Mouse (Mus musculus) layer of hippocampus, postnatal 14 days (tissue): ENCODE data around the gene Myo16. TPM values are rescaled to one million over a fixed set of nuclear protein-coding genes. Genes with fewer than 3 reads are reported as not detected.

ENCODE experiments used
- DNase-seq, 2 experiments: peaks; one replicate each; pipeline ENCODE4 v3.0.0; 2021 to 2022; ENCODE audit warnings: low spot score in 2 of 2, mixed read lengths in 1 of 2
- total RNA-seq, 2 experiments: library from RNA; stranded (reverse); gene quantifications; 2 replicates each; pipeline ENCODE4 v1.2.3; 2021

The Myo16 gene
- total RNA-seq, 2 experiments from 2014 or later = 50.5 to 51.3 TPM

DNA sequence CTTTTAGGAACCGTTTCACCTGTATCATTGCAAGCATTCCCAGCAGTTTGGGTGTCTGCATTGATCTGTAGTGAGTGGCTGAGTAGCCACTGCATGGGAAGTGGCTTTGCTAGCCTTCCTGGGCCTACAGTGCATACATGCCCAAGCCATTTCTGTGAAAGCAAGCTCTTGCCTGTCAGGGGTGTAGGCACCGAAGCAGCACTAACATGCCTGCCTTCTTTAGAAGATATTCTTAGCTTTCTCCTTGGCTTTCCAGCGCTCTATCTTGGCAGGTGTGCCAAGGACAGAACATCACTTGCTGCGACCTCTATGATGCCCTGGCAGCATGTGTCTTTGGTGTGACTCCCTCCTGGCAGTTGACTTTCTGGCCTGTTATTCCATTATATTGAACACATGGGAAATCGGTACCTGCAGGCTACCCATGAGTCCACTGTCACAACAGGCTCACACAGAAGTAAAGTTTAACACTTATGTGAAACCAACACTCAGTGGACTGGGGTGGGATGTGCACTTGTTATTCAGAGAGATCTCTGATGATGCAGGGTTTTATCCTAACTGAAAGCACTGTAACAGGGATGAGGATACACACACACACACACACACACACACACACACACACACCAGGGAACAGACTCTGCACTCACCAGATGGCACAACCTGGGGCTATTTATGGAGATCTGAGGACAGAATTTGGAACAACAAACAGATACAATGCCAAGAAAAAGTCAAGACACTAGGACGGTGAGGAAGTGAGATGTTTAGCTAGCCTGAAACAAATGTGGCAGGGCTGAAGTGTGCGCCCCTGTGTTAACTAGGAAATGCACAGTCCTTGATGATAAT is 21.4 kb downstream of the Myo16 start:
- DNase-seq = no peak

DNA sequence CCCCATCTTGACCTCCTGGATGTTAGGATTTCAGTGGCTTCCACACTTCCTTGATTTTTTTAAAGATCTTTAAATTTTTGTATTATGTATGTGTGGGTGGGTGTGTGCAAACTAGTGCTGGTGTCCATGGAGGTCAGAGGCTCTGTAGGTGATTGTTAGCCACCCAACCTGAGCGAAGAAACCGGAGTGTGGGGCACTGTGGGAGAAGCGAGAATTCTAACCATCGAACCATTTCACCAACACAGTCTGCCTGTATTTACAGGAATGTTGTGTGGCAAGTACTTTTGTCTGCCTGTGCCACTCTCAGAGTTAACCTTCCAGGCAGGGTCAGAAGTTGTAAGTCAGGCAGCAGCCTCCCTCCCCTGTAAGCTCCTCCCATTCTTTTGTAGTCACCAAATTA is 22.3 kb downstream of the Myo16 start:
- DNase-seq = no peak

- no peak for DNase-seq
These were observed 23.4 kb downstream of the Myo16 start for GRCm38 (mm10) chr8:10177131-10177530.

DNA sequence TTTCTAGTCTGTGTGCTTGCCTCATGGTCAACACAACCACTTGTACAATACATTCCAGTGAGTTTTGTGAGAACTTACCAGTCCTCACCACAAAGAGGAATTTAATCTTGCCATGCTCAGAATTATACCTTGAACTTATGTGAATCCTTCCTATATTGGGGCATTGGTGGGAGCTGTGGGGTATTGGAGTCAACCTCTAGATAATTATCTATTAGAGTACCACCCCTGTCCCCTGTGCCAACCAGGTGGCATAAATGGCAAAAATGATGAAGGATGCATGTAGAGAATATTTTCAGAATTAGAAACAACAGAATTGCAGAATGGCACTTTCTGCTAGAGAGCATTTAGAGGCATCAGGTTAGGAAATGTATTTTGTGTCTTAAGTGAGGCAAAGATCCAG is 25.3 kb downstream of the Myo16 start:
- DNase-seq = no peak

GRCm38 (mm10) chr8:10190607-10191006 is 36.9 kb downstream of the Myo16 start:
- DNase-seq = no peak

- peak; percentile 47 to 74 for DNase-seq
These were observed 44.5 kb downstream of the Myo16 start for GRCm38 (mm10) chr8:10198164-10198563.

- peak in 1 of 2 experiments; percentile 34 for DNase-seq
These were observed 45.6 kb downstream of the Myo16 start for GRCm38 (mm10) chr8:10199301-10199700.

DNA sequence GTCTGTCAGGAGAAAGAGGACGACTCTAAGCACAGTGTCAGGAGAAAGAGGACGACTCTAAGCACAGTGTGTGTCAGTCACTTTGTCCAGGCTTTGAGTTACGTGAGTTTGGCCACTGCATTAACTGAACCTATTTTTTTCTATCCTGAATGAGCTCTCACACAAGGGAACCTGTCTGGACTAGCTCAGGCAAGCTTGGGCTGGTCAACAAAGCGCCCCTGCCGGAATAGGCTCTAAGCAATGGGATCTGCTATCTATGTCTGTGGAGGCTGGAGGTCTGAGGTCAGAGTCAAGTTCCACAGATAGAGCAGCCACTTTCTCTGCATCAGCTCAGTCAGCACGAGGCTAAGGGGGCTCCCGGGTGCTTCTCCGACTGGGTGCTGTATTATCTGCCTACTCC is 46.3 kb downstream of the Myo16 start:
- no peak for DNase-seq

GRCm38 (mm10) chr8:10215023-10215422 is 61.3 kb downstream of the Myo16 start:
- DNase-seq = no peak

DNA sequence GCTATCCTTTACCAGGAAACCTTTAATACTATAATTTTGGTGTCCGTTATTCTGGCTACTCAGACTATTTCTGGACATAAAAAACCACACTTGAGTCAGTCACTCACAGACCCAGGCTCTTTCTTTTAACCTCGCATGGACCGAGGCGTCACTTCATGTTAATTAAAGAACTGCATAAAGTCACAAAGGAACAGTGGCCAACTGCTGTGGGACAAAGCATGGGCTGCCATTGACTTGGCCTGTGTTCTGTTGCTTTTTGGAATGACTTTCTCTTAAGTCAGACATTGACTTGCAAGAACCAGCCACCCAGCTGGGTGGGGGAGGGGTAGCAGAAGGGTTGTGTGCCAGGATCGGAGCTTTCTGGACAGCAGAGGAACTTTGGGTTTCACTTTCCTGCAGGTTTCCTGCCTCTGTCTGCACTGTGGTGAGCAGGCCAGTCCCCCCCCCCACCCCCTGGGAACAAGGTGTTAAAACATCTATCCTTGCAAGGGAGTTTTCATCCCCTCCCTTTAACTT is 66.1 kb downstream of the Myo16 start:
- DNase-seq = no peak

- DNase-seq = no peak
These were observed 69.1 kb downstream of the Myo16 start for GRCm38 (mm10) chr8:10222770-10223169.

GRCm38 (mm10) chr8:10223528-10224194 is 70.0 kb downstream of the Myo16 start:
- no peak for DNase-seq

- no peak for DNase-seq
These were observed 70.7 kb downstream of the Myo16 start for GRCm38 (mm10) chr8:10224305-10224971.

GRCm38 (mm10) chr8:10225018-10225417 is 71.3 kb downstream of the Myo16 start:
- no peak for DNase-seq

GRCm38 (mm10) chr8:10230746-10231369 is 77.1 kb downstream of the Myo16 start:
- DNase-seq = peak; percentile 31 to 71

DNA sequence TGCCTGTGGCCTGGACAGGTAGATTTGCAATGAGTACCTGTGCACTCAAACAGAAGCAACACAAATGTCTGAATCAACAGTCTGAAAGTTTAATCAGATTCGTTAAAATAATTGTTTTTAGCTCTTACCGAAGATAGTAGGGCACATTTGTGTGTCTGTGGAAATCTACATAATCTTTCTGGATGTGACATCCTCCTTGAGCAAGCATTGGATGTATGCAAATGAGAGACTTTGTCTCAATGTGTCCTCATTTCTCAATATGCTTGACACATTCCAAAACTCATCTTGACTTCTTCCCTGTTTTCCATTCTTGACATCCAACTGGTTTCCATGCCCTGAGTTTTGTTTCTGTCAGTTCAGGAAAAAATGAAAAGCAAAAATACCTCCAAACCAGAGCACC is 80.8 kb downstream of the Myo16 start:
- no peak for DNase-seq

DNA sequence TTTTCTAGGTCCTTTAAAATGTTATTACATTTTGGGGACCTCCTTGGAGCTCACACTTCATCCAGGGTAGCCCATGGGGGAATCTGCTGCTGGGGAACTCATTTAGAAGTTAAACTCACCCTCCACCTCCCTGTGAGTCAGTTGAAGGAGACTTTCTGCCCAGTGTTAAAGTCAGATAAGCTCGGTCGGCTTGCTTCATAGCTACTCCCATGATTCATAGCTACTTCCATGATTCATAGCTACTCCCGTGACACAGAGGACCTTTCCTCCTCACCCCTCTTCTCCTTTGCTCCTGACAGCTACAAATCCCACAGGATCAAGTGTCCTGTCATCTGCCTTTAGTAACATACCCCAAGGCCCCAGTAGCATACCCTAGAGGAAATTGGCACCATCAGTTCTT is 89.6 kb downstream of the Myo16 start:
- no peak for DNase-seq

DNA sequence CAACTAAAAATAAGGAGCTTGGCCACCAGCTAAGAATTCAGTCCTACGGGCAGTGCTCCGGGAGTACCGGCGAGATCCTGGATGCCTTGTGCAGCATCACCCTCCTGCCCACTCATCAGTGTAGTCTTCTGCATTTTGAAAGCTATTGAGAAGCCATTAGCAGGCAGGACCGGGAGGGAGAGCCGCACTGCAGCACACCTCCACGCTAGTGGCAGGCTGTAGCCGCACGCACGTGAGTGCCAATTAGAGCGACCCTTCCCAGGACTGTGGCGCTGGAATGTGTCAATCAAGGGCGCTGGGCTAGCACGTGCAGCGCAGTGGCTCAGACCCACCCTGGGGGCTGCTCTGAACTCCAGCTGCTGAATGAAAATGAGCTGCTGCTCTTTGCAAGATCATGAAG is 95.4 kb downstream of the Myo16 start:
- peak in 1 of 2 experiments; percentile 20 for DNase-seq

DNA sequence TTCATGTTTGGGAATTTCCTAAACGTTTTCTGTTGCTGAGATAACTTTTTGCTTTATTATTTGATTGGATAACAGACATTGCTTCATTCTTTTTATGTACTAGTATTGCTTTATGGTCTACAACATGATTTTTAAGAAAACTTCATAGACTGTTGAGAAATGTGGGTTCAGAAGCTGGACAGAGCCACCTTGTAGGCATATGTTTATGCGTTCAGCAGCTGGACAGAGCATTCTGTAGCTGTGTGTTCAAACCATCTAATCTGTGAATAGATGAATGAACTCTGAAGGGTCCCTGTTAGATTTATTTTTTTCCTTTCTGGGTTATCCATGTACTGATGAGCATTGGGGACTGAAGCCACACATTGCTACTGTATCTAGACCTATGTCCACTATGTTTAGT is 102.0 kb downstream of the Myo16 start:
- DNase-seq = no peak

GRCm38 (mm10) chr8:10256563-10256962 is 102.9 kb downstream of the Myo16 start:
- DNase-seq = no peak

DNA sequence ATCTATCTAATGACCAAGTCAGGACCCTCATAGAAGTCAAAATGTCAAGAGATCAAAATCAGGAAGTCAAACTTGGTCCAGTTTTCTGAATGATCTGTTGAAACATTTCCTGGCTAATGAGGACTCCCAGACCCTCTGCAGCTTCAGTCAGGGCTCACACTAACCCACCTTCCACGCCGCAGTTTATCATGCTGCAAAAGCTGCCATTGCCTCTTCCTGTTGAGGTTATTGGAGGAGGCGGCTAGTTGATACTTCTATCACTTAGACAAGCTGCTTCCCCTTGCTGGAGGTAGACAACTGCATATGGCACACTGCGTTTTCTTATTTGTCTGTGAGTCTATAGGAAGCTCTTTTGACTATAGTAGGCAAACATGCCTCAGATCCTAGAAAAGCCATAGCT is 116.4 kb downstream of the Myo16 start:
- DNase-seq = no peak
